Mouse (Mus musculus): ENCODE measurements around the gene Olfr523.

Gene Olfr523

DNA sequence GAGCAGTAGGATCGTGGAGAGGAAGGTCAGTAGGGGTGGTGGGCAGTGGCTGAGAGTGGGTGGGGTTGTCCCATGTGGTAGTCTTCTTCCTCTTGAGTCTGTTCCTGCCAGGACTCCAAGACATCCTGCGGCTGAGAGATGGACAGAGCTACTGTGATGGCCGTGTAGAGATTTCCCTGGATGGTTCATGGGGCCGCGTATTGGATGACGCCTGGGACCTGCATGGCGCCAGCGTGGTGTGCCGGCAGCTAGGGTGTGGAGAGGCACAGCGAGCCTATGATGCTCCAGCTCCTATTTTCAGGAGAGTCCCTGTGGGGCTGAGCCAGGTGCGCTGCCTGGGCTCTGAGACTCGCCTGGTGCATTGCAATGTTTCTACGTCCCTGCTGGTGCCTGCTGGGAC lies 51.2 kb downstream of the Olfr523 start:
- in situ Hi-C loops (cut with MboI, MseI), result no loop called here

All from regulatory T cell (primary cell).